Mouse (Mus musculus) embryonic facial prominence, embryonic 14.5 days (tissue): ENCODE results near the gene Slf2. TPM values are rescaled to one million over a fixed set of nuclear protein-coding genes. Genes with fewer than 3 reads are reported as not detected.

Source experiments
- ATAC-seq: fragments of 200-750 bp; cut with Nextera tagmentation; 2 replicates; pipeline ENCODE4 v1.8.0; 2017; ENCODE audit warnings: low read depth, moderate number of reproducible peaks, moderate TSS enrichment
- DNase-seq: peaks from one replicate; pipeline ENCODE4 v3.0.0-alpha.2; 2015; ENCODE audit warnings: low spot score
- H3K27ac ChIP-seq: fragments of 300-500 bp; sonication (generic); replicated peaks from 2 replicates; pipeline ENCODE4 v1.5.1; 2014; ENCODE audit warnings: low read depth, mild to moderate bottlenecking, low read length, moderate library complexity
- H3K27me3 ChIP-seq: fragments of 300-500 bp; sonication (generic); replicated peaks from 2 replicates; pipeline ENCODE4 v1.6.1; 2014; ENCODE audit warnings: low read length; ENCODE audit not compliant: control insufficient read depth, insufficient read depth
- H3K36me3 ChIP-seq: fragments of 300-500 bp; sonication (generic); 2 replicates; pipeline ENCODE4 v1.6.1; 2014; ENCODE audit warnings: low read length, mixed read lengths; ENCODE audit not compliant: control insufficient read depth, insufficient read depth
- H3K4me1 ChIP-seq: fragments of 300-500 bp; sonication (generic); 2 replicates; pipeline ENCODE4 v1.6.1; 2014; ENCODE audit warnings: antibody characterized with exemption, low read length; ENCODE audit not compliant: control insufficient read depth, insufficient read depth
- H3K4me2 ChIP-seq: fragments of 300-500 bp; sonication (generic); 2 replicates; pipeline ENCODE4 v1.6.1; 2014; ENCODE audit warnings: low read depth, mild to moderate bottlenecking, low read length, moderate library complexity, mixed read lengths
- H3K4me3 ChIP-seq: fragments of 300-500 bp; sonication (generic); 2 replicates; pipeline ENCODE4 v1.5.1; 2014; ENCODE audit warnings: low read depth, mild to moderate bottlenecking, low read length
- H3K9ac ChIP-seq: fragments of 300-500 bp; sonication (generic); 2 replicates; pipeline ENCODE4 v1.6.1; 2014; ENCODE audit warnings: low read depth, mild to moderate bottlenecking, low read length, moderate library complexity, mixed read lengths
- H3K9me3 ChIP-seq: fragments of 300-500 bp; sonication (generic); 2 replicates; pipeline ENCODE4 v1.6.1; 2016; ENCODE audit warnings: low read length; ENCODE audit not compliant: control insufficient read depth
- WGBS: fragments of 180-500 bp; shearing (Covaris S2); extraction: QIAGEN DNeasy Blood & Tissue Kit; methylation state at CpG from one replicate; pipeline ENCODE4 v1.1.7; 2014; 5-methylcytosine and 5-hydroxymethylcytosine counted together
- polyA plus RNA-seq: library from polyadenylated mRNA; unstranded; fragments of >200 nt; fragmentation: Nextera tagmentation; extraction: Ambion mirVana; gene quantifications from 2 replicates; pipeline ENCODE4 v1.2.1, GENCODE M21; 2014

Gene Slf2
- polyA plus RNA-seq, 1 experiment from 2014 or later = 38.4 TPM

DNA sequence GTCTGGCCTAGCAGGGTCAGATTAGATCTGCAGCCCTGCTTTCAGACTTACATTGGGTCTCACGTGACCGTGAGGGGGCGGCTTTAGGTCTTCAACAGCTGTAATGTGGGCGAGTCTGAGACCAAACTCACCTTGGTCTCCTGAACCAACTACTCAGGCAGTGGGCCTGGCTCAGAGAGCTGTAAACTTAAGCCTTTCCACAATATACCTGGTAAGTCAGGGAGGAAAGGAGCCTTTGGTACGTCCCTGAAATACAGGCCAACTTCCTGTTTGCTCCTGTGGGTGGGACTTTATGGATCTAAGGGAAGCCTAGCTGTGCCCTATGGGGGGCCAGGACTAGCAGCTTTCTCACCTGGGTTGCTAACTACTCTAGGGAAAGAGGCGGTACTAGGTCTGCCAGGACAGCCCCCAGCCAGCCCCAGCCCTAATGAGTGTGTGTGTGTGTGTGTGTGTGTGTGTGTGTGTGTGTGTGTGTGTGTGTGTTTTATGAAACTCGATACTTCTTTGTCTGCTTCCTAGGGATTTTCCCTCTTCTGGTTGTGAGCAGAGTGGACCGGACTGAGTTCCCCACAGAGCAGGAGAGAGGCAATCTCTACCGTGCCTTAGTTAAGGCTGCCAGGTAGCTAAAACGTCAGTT is 83.5 kb downstream of the Slf2 start, which contains the start of gene Lzts2:
TSS of gene Lzts2 (plus strand) at position 80 of the 637 bp plus-strand sequence.
- H3K9ac ChIP-seq = peak within 1 kb of the TSS; percentile 74
- H3K9me3 ChIP-seq = no peaks in the 10 kb centered on the region
- peak; percentile 77 for DNase-seq
- H3K4me2 ChIP-seq = peak within 1 kb of the TSS; percentile 70
- H3K27ac ChIP-seq = peak within 1 kb of the TSS; percentile 99
- peak; percentile 9; the same call in 1 of the 2 replicates for ATAC-seq
- WGBS = 12% methylated on average over 10 of the region's 10 CpGs
- no peaks in the 10 kb centered on the region for H3K27me3 ChIP-seq
- peak within 1 kb of the TSS; percentile 63 for H3K4me3 ChIP-seq
- H3K36me3 ChIP-seq = peaks cover 22% of the 10 kb centered on the region
- H3K4me1 ChIP-seq = peaks cover 23% of the 10 kb centered on the region

DNA sequence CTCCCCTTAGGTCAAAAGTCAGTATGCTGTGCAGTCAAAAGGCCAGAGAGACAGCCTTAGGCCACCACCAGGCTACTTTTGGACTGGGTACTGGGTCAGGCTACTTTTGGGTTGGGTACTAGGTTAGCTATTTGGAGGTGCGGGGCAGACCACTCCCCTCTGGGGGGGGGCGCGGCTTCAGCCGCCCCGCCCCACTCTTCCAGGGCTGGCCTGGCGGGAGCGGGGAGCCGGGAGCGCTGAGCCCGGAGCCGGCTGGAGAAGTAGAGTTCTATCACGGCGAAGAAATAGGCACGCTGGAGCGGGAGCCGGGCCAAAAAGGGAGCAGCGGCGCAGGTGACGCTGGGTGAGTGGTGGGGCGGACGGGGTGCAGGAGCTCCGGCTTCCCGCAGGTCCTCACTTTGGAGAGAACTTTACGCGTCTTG is 84.0 kb downstream of the Slf2 start:
- peaks cover 17% of the 10 kb centered on the region for H3K36me3 ChIP-seq
- peaks cover 29% of the 10 kb centered on the region for H3K4me1 ChIP-seq
- WGBS = 0% methylated on average over 17 of the region's 25 CpGs
- H3K9me3 ChIP-seq = no peaks in the 10 kb centered on the region
- DNase-seq = peak; percentile 55
- no peaks in the 10 kb centered on the region for H3K27me3 ChIP-seq
- H3K27ac ChIP-seq = peak overlapping the region; percentile 99
- H3K4me2 ChIP-seq = peak overlapping the region; percentile 70
- H3K9ac ChIP-seq = peak overlapping the region; percentile 74
- peak overlapping the region; percentile 63 for H3K4me3 ChIP-seq
- no peak for ATAC-seq

- H3K9me3 ChIP-seq = no peaks in the 10 kb centered on the region
- H3K27me3 ChIP-seq = no peaks in the 10 kb centered on the region
- peak overlapping the region; percentile 99 for H3K27ac ChIP-seq
- H3K4me2 ChIP-seq = peak overlapping the region; percentile 70
- H3K9ac ChIP-seq = peak overlapping the region; percentile 74
- H3K4me3 ChIP-seq = peak overlapping the region; percentile 63
- ATAC-seq = 0 out of 2 replicates have a peak, but pooled peaks have one; percentile 8
- DNase-seq = peak; percentile 70
- under 1% methylated on average over 23 of the region's 34 CpGs for WGBS
- peaks cover 36% of the 10 kb centered on the region for H3K4me1 ChIP-seq
- peaks cover 10% of the 10 kb centered on the region; the same call in 1 of the 2 replicates for H3K36me3 ChIP-seq
These were observed 84.7 kb downstream of the Slf2 start for GRCm38 (mm10) chr19:45015518-45016281.

GRCm38 (mm10) chr19:45016341-45017215 is 85.6 kb downstream of the Slf2 start:
- Histone ChIP-seq H3K4me1 (peaks cover 39% of the 10 kb centered on the region), H3K4me3 (peak overlapping the region; percentile 63), H3K27ac (peak overlapping the region; percentile 99), H3K9me3 (no peaks in the 10 kb centered on the region), H3K4me2 (peak overlapping the region; percentile 70), H3K27me3 (no peaks in the 10 kb centered on the region), H3K9ac (peak overlapping the region; percentile 87), H3K36me3 (peaks cover 6% of the 10 kb centered on the region; the same call in 1 of the 2 replicates)
- 1% methylated on average over 17 of the region's 18 CpGs for WGBS
- ATAC-seq (peak; percentile 58), DNase-seq (peak; percentile 96)

GRCm38 (mm10) chr19:45017216-45017771 is 86.3 kb downstream of the Slf2 start:
- ATAC-seq (peak; percentile 41), DNase-seq (peak; percentile 93)
- 1% methylated on average over 7 of the region's 27 CpGs for WGBS
- Histone ChIP-seq H3K36me3 (peaks cover 12% of the 10 kb centered on the region), H3K9me3 (no peaks in the 10 kb centered on the region), H3K4me2 (peak overlapping the region; percentile 70), H3K4me1 (peaks cover 39% of the 10 kb centered on the region), H3K4me3 (peak overlapping the region; percentile 63), H3K9ac (peak overlapping the region; percentile 87), H3K27me3 (no peaks in the 10 kb centered on the region), H3K27ac (peak overlapping the region; percentile 99)

DNA sequence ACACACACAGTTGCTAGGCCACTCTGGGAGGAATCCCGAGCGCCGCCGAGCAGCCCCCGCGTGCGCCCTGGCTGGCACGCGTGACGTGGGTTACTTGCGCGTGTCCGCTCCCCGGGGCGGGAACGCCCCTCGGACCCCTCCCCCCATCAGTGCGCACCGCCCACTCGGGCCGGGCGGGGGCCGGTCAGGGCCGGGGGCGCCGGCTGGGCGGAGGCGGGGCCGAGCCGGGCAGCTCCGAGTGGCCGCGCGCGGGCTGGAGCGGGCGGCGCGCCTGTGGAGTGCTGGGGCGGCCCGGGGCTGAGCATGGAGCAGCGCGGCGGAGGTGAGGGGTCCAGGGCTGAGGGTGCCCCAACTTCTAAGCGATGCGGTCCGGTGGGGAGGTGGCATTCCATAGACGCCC is 87.0 kb downstream of the Slf2 start:
- H3K4me1 ChIP-seq = peaks cover 37% of the 10 kb centered on the region
- peak overlapping the region; percentile 99 for H3K27ac ChIP-seq
- peak overlapping the region; percentile 70 for H3K4me2 ChIP-seq
- H3K4me3 ChIP-seq = peak overlapping the region; percentile 63
- DNase-seq (peak; percentile 91), ATAC-seq (peak; percentile 62)
- peaks cover 17% of the 10 kb centered on the region for H3K36me3 ChIP-seq
- peak overlapping the region; percentile 87 for H3K9ac ChIP-seq
- H3K9me3 ChIP-seq = no peaks in the 10 kb centered on the region
- H3K27me3 ChIP-seq = no peaks in the 10 kb centered on the region
- 0% methylated on average over 4 of the region's 48 CpGs for WGBS

- H3K9ac ChIP-seq = peak overlapping the region; percentile 87
- H3K4me1 ChIP-seq = peaks cover 34% of the 10 kb centered on the region
- H3K4me2 ChIP-seq = peak overlapping the region; percentile 70
- ATAC-seq (no peak), DNase-seq (peak; percentile 48)
- H3K27me3 ChIP-seq = no peaks in the 10 kb centered on the region
- H3K27ac ChIP-seq = peak overlapping the region; percentile 99
- H3K9me3 ChIP-seq = no peaks in the 10 kb centered on the region
- 0% methylated on average over 7 of the region's 13 CpGs for WGBS
- peak overlapping the region; percentile 63 for H3K4me3 ChIP-seq
- H3K36me3 ChIP-seq = peaks cover 21% of the 10 kb centered on the region
These were observed 87.4 kb downstream of the Slf2 start for GRCm38 (mm10) chr19:45018351-45018831.
